Mouse (Mus musculus): ENCODE measurements around the gene Ube2s.

- TF ChIP-seq POLR2A (IDR thresholded peaks at IDR 0.05; ENCODE audit: extremely low read depth, insufficient read depth, low read length) = no peak
- TF ChIP-seq CTCF (IDR thresholded peaks at IDR 0.05; ENCODE audit: extremely low read depth, insufficient read depth, low read length) = no peak
Observed at GRCm38 (mm10) chr7:4752821-4753570, 59.4 kb downstream of the Ube2s start, which contains the start of gene Cox6b2.
